Mouse (Mus musculus): Measurements from ENCODE around the gene Dnajb3.

- no peak for TF ChIP-seq CTCF (IDR thresholded peaks at IDR 0.05; ENCODE audit: insufficient read depth, low read depth, low read length)
- TF ChIP-seq POLR2A (IDR thresholded peaks at IDR 0.05; ENCODE audit: insufficient read depth, low read depth, low read length): no peak
Observed at GRCm38 (mm10) chr1:88224029-88224776, 18.6 kb upstream of the Dnajb3 start.
